Mouse (Mus musculus): ENCODE results near the gene Csrp3.

- no peak for TF ChIP-seq GATA1 (IDR thresholded peaks at IDR 0.05; ENCODE audit: borderline replicate concordance, low read length)
- TF ChIP-seq FLI1 (IDR thresholded peaks at IDR 0.05; ENCODE audit: low read length) = no peak
These were observed 40.1 kb upstream of the Csrp3 start for GRCm38 (mm10) chr7:48887973-48888372.
